Mouse (Mus musculus) MEL (cell line): ENCODE measurements around the gene Nudt14.

Experiments used
- CHD2 ChIP-seq: IDR thresholded peaks from 2 replicates; pipeline ENCODE4 v1.6.1; 2011; ENCODE audit warnings: low read length, improper control_type of control experiment
- CTCF ChIP-seq, 3 experiments: IDR thresholded peaks in 2 of 3; conservative IDR thresholded peaks in 1 of 3; 2 replicates each; pipeline ENCODE4 v1.5.1; 2011 to 2012; ENCODE audit warnings: low read length in 3 of 3, low read depth in 2 of 3, mild to moderate bottlenecking in 2 of 3, improper control_type of control experiment in 1 of 3, inconsistent platforms in 1 of 3, mixed read lengths in 1 of 3, moderate library complexity in 1 of 3; ENCODE audit not compliant: control insufficient read depth in 1 of 3, insufficient read depth in 1 of 3, poor library complexity in 1 of 3, severe bottlenecking in 1 of 3
- EP300 ChIP-seq, 2 experiments: IDR thresholded peaks; 2 replicates each; pipeline ENCODE4 v1.6.1; 2011; ENCODE audit warnings: improper control_type of control experiment in 2 of 2, low read length in 2 of 2, low read depth in 1 of 2, mild to moderate bottlenecking in 1 of 2
- GATA1 ChIP-seq: IDR thresholded peaks from 2 replicates; pipeline ENCODE4 v1.6.1; 2011; ENCODE audit warnings: low read depth, low read length, improper control_type of control experiment
- MAFK ChIP-seq: IDR thresholded peaks from 2 replicates; pipeline ENCODE4 v1.6.1; 2011; ENCODE audit warnings: low read depth, mild to moderate bottlenecking, low read length, improper control_type of control experiment, borderline replicate concordance
- MXI1 ChIP-seq: IDR thresholded peaks from 2 replicates; pipeline ENCODE4 v1.6.1; 2011; ENCODE audit warnings: mild to moderate bottlenecking, low read depth, low read length, improper control_type of control experiment
- POLR2A ChIP-seq, 2 experiments: IDR thresholded peaks; 2 replicates each; pipeline ENCODE4 v1.6.1; 2011 to 2012; ENCODE audit warnings: low read length in 2 of 2, mild to moderate bottlenecking in 2 of 2, control low read depth in 1 of 2, improper control_type of control experiment in 1 of 2, low read depth in 1 of 2, moderate library complexity in 1 of 2; ENCODE audit not compliant: control insufficient read depth in 1 of 2, insufficient read depth in 1 of 2, poor library complexity in 1 of 2
- RAD21 ChIP-seq: IDR thresholded peaks from 2 replicates; pipeline ENCODE4 v1.6.1; 2011; ENCODE audit warnings: mild to moderate bottlenecking, low read depth, low read length, improper control_type of control experiment
- SIN3A ChIP-seq: IDR thresholded peaks from 2 replicates; pipeline ENCODE4 v1.6.1; 2012; ENCODE audit warnings: low read length, improper control_type of control experiment, inconsistent platforms
- USF1 ChIP-seq: IDR thresholded peaks from 2 replicates; pipeline ENCODE4 v1.6.1; 2014; ENCODE audit warnings: low read depth, mild to moderate bottlenecking, inconsistent platforms, low read length, improper control_type of control experiment, moderate library complexity
- ZNF384 ChIP-seq: IDR thresholded peaks from 2 replicates; pipeline ENCODE4 v1.6.1; 2012; ENCODE audit warnings: low read depth, mild to moderate bottlenecking, inconsistent platforms, low read length, improper control_type of control experiment

DNA sequence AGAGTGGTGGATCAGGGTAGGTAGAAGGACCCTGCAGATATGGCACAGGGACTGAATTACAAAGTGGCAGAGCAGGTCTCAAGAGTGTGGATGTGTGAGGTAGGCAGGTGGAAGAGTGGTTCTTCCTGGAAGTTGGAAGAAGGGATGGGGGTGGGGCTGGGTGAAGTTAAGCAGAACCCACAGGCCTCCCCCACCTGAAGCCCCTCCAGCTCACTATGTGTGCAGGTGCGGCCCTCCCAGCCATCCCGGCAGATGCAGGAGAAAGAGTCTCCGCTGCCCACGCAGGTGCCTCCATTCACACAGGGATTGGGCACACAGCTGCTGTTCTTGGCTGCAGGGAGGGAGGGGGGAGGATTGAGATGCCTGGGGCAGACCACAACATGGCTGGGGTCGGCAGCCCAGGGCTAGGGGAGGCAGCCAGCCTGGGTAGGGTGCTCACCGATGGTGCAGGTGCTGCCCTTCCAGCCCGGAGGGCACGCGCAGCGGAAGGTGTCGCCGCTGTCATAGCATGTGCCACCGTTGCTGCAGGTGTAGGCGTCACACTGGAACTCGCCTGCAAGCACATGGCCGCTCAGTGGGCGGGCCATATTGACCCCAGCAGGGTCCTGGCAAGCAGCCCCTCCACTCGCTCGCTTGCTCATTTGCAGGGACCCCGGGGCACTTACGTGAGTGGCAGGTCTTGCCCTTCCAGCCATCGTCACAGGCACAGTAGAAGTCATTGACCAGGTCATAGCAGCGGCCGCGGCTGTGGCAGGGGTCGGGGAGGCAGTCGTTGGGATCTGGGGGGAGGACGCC, 28.8 kb downstream of the Nudt14 start:
- no peak for TF ChIP-seq CHD2
- TF ChIP-seq POLR2A (IDR thresholded peaks at IDR 0.05; ENCODE audit: control insufficient read depth in 1 of 2, insufficient read depth in 1 of 2, low read depth in 1 of 2, low read length in 2 of 2, poor library complexity in 1 of 2), result no peak
- TF ChIP-seq CTCF (IDR thresholded peaks at IDR 0.05 in 2 of 3, conservative IDR thresholded peaks at IDR 0.05 in 1 of 3; ENCODE audit: control insufficient read depth in 1 of 3, insufficient read depth in 1 of 3, low read depth in 2 of 3, low read length in 3 of 3, poor library complexity in 1 of 3, severe bottlenecking in 1 of 3), result no peak
- TF ChIP-seq ZNF384, result no peak
- no peak for TF ChIP-seq MXI1
- no peak for TF ChIP-seq MAFK
- no peak for TF ChIP-seq SIN3A
- no peak for TF ChIP-seq RAD21
- TF ChIP-seq EP300 (IDR thresholded peaks at IDR 0.05; ENCODE audit: low read depth in 1 of 2, low read length in 2 of 2), result no peak
- TF ChIP-seq USF1, result no peak
- TF ChIP-seq GATA1, result no peak
